Mouse (Mus musculus): ENCODE measurements at regions not wholly inside any gene's neighbourhood (a gene's known extent, or its start where the extent isn't known, plus 50 kb on each side); places are given as distances from the start of the nearest gene placed in this dataset.

GRCm38 (mm10) chr14:25373167-25373566 is 85.8 kb upstream of the Zmiz1 start:
- DNase-seq (ENCODE audit: low read depth) = no peak

- no peak for DNase-seq (ENCODE audit: low read depth)
Measured at GRCm38 (mm10) chr14:25375001-25375400, 84.0 kb upstream of the Zmiz1 start.

DNA sequence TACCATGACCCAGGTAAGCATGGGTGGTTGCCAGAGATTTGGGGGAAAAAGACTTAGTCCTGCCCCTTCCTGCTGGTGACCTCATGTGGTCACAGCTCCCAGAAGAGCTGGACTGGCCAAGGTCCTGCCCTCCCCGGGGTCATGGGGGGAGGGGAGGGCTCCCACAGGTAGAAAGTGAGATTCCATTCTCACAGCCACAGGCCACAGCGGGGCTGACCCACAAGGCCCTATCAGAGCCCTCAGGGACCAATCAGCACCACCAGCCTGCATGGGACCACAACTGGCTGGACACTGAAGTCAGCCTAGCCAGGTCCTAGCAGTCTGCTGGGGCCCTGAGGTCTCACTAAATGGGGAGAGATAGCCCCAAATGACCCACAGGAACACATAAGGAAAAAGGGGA is 81.9 kb upstream of the Zmiz1 start:
- DNase-seq (ENCODE audit: low read depth) = no peak

GRCm38 (mm10) chr14:25377554-25377899 is 81.5 kb upstream of the Zmiz1 start:
- DNase-seq (ENCODE audit: low read depth) = no peak

DNA sequence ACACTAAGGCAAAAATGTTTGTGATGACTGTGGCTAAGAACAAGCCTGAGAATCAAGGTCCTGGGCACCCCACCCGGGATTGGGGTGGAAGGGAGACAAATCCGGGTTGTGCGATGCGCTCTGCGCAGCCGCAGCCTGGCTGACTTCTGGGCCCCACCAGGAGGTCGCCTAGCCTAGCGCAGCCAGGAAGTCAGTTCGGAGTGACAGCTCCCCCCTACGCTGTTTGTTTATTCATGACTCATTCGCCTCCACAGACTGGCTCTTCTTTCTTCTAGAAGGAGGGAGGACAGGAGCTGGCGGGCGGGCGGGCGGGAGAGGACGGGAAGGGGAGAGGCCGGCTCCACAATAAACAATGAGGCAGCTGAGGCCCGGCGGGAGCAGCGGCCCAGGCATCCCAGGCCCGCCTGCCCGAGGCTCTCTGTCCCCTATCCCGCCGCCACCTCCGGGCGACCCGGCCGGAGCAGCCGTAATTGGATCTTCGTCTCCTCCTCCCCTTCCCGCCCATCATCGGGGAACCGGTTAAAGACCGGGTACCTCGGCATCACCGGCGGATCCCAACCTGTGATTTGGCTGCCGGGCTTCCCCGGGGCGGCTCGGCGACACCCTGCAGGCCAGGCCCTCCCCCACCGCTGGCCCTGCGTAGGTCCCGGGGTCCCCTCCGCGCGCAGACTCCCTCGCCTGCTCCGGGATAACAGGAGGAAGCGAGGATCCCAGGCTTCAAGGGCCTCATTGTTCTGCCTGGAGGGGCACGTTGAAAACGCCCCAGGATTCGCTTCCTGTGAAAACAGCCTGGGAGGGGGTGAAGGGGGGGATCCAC is 80.9 kb upstream of the Zmiz1 start:
- no peak for DNase-seq (ENCODE audit: low read depth)

DNA sequence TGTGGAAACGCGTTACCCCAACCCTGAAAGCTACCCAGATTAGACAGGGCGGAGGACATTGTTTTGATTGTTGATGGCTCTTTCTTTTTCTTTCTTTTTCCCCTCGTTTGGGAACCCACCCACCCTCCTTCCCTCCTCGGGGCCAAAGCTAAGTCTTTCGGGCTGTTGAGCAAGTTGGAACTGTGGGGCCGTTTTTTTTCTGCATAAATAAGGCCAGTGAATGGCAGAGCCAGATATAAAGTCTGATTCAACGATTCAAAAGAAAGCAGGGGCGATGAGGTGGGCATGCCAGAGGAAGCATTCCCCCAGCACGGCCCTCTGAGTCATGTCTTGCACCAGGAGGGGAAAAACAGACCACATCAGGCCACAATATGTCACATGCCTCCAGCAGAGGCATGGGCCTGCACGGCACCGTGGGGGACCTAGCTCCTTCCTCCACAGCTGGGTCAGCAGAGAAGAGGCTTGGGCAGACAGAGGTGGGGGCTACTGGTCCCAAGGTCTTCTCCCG is 80.2 kb upstream of the Zmiz1 start:
- DNase-seq (ENCODE audit: low read depth) = no peak

DNA sequence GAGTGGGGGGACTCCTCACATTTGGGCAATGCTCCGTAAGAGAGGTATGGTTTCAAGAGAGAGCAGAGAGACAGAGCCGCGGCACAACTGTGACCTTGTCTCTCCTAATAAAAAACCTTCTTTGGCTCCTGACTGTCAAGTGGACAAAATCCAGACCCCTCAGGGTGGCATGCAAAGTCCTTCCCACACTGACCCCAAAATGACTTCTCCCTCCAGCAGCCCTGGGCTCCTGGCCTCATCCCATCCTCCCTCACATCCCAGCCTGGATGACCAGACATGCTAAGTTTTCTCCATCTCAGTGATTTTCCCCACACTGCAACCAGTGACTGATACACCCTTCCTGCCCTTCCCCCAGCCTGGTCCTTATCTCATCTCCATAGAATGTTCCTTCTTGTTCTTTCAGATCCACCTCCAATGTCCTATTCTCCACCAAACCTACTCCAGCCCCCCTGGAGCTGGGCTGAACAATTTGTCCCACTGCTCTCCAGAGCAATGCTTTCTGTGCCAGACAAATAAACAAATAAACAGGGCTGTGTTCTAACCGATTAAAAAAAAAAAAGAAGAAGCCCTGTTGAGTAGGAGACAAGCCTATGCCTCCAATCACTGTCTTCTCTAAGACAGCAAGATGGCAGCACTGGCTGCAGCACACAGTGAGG is 75.7 kb upstream of the Zmiz1 start:
- DNase-seq (ENCODE audit: low read depth) = no peak

- no peak for DNase-seq (ENCODE audit: low read depth)
Measured at GRCm38 (mm10) chr14:25385644-25386043, 73.3 kb upstream of the Zmiz1 start.

DNA sequence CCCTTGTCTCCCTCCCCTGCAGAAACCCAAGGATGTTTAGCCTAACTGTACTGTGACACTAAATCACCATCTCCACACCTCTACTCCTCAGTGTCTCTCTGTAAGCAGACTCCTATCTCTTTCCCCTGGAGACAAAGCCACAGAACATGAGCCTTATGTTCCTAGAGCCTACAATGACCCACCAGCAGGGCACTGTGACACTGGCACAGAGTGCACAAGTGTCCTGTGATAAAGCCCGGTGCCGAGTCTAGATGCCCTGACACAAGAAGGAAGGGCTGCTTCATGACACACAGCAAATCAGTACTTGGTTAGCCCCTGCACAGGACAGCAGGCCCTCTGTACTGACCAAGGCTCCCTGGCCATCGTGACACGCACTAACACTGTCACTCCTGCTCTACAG is 71.2 kb upstream of the Zmiz1 start:
- DNase-seq (ENCODE audit: low read depth) = no peak

DNA sequence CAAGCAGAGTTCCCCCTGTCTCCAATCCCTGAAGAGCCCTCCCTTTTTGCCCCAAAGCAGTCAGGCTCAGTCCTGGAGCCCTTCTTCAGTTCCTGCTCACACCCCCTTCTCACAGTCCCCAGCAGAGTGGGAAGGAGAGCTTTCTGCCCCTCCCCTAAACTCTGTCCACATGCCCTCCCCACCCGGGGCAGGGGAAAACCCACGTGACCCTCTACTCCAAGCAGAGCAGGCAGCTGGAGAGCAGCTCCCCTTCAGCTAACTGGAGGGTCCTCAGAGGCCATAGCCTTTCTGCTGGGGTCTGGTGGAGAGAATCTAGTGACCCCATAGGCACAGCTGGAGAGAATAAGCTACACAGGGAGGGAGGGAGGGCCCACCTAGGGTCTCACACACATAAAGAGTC is 69.7 kb upstream of the Zmiz1 start:
- no peak for DNase-seq (ENCODE audit: low read depth)

DNA sequence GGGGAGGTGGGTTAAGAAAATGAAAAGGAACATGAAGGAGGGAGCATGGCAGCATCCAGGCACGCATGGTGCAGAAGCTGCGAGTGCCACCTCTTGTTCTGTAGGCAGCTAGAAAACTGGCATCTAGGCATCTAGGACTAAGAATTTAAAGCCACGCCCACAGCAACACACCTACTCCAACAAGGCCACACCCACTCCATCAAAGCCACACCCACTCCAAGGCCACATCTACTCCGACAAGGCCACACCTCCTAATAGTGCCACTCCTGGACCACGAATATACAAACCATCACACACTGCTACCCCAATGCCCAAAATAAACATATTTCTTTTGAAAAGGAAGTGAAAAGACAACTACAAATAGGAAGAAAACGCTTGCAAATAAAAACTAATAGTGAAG is 66.6 kb upstream of the Zmiz1 start:
- no peak for DNase-seq (ENCODE audit: low read depth)

- DNase-seq (ENCODE audit: low read depth) = no peak
Measured at GRCm38 (mm10) chr14:25392940-25393339, 66.0 kb upstream of the Zmiz1 start.

DNA sequence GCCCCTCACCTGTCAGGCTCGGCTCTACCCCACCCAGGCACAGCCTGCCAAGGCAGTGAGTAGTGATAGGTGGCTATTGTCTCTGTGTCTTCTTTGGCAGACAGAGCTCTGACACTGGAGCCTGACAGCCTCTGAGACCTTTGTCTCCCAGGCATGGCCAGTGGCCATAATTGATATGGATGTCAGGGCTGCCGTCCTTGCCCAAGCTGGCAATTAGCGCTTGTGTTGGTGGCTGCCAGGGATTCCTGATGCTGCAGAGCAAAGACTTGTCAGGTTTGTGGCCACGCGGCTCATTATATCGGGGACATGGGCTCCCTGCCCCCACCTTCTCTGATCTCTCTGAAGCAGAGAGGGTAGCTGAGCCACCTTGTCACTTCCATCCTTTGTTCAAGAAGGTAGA is 64.1 kb upstream of the Zmiz1 start:
- no peak for DNase-seq (ENCODE audit: low read depth)

DNA sequence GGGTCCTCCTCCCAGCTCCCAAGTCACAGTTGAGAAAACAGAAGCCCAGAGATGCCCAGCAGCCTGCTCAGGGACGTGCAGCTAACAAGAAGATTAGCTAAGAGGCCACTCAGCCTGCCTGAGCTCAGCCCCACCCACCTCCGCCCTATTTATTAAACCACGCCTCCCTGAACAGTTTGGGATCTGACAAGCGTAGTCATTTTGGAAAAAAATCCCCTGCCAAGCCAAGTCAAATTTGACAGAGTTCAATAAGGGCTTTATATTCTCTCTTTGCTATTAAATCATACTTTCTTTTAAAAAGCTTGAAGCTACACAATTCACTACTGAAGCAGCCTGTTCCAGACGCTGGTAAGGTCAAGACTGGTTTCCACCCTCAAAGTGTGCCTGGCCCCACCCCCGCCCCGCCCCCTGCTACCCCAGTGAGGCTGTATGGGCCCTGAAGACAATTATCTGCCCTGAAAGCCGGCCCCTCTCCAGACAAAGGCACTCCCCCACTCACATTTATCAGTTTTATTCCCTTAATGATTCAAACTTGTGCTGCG is 61.9 kb upstream of the Zmiz1 start:
- DNase-seq (ENCODE audit: low read depth) = peak; percentile 70

DNA sequence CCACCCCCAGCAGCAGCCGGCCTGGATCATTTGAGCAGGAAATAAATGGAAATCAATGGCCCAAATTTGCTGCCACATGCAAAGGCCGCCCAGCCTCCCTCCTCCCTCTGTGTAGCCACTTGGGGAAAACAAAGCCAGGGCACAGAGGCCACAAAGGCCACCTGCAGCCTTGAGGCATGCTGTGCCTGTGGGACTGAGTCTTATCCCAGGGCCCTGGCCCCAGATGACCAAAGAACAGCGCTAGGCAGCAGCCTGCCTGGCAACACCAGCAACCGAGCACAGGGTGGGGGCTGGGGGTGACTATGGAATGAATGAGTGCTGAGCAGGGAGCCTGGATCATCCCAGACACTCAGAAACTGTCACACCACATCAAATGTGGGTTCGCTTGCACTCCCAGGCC is 61.2 kb upstream of the Zmiz1 start:
- DNase-seq (ENCODE audit: low read depth) = no peak

GRCm38 (mm10) chr14:25398745-25399144 is 60.2 kb upstream of the Zmiz1 start:
- DNase-seq (ENCODE audit: low read depth) = no peak

- DNase-seq (ENCODE audit: low read depth) = no peak
Measured at GRCm38 (mm10) chr14:25399286-25399685, 59.7 kb upstream of the Zmiz1 start.

GRCm38 (mm10) chr14:25401104-25401963 is 57.7 kb upstream of the Zmiz1 start:
- no peak for DNase-seq (ENCODE audit: low read depth)

DNA sequence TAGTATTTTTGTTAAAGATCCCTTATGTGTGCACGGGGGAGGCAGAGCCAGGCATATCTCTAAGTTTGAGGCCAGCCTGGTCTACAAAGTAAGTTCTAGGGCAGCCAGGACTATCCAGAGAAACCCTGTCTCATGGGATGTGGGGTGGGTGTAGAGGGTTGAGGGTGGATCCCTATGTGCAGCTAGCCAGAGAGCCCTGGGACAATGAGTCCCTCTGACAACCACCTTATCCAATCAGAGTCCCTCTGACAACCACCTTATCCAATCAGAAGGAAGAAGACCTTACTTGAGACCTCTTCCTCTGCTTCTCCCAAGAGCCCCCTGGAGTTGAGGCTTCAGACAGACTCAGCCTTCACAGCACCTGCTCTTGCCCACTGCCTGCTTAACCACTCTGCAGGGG is 56.6 kb upstream of the Zmiz1 start:
- DNase-seq (ENCODE audit: low read depth) = no peak

DNA sequence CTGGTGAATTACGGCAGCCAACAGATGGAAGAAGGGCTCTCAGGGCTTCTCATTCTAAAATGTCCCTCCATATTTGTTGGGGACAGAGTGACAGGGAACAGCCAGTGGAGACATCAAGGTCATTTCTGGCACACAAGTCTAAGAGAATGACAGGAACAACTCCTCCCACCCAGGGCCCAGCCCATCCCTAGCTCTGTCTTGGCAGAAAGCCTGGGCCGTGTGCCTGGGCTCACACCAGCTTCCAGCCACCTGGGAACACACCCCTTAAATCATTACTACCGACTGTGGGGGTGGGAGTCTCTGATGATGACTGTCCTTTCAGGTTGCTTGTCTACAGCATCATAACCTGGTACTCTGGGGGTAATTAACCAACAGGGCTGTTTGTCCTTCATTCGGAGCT is 53.8 kb upstream of the Zmiz1 start:
- DNase-seq (ENCODE audit: low read depth) = no peak

GRCm38 (mm10) chr14:25406059-25406458 is 52.9 kb upstream of the Zmiz1 start:
- DNase-seq (ENCODE audit: low read depth) = no peak

- DNase-seq (ENCODE audit: low read depth) = no peak
Measured at GRCm38 (mm10) chr14:25406613-25407012, 52.4 kb upstream of the Zmiz1 start.

Data from c-Kit-positive CD71-negative TER-119-negative erythroid progenitor cells, embryonic 14.5 days (primary cell).